Comparison of ENCODE assay signal across 8 mouse cellular contexts in genomic region chr13:99190466-99190865, GRCm38 (mm10). TPM values are rescaled to one million over a fixed set of nuclear protein-coding genes. Genes with fewer than 3 reads are reported as not detected.
DNase-seq lines count a peak whose midpoint lies in the region; ATAC-seq lines count a peak whose summit lies in the region.
"Had no signal": no experiment of that assay in that cellular context is flagged by ENCODE, and none has a peak within 500 bp of the region (broad histone marks: within the 10 kb centered on the region; RNA-seq: fewer than 3 reads in every experiment).

No protein-coding gene starts in this region.

- peak; percentile 23 for DNase-seq in R1 (ENCODE audit: low read depth, low spot score)
- no peak for DNase-seq in embryonic facial prominence, embryonic 10.5 days (ENCODE audit: low spot score)
- peak; percentile 64 for DNase-seq in heart, postnatal 25 days (ENCODE audit: low spot score)
- no peak for DNase-seq in liver, embryonic 13.5 days
- no peak for DNase-seq in embryo, embryonic 11 days
- DNase-seq in right cerebral cortex, postnatal 10 days (ENCODE audit: low spot score in 2 of 2), result no peak

- no peak for ATAC-seq in liver, embryonic 13.5 days (ENCODE audit: low read depth)
- ATAC-seq in activated CD4-positive, CD25-positive, alpha-beta regulatory T cell, adult 4 months, result no peak

- 69% methylated on average over 11 of the region's 11 CpGs for WGBS in embryonic facial prominence, embryonic 10.5 days
- WGBS in liver, embryonic 13.5 days (ENCODE audit: insufficient replicate concordance), result 31% methylated on average over 11 of the region's 11 CpGs

- no peaks in the 10 kb centered on the region for H3K36me3 ChIP-seq in embryonic facial prominence, embryonic 10.5 days (replicated peaks)
- no peaks in the 10 kb centered on the region for H3K36me3 ChIP-seq in liver, embryonic 13.5 days
- H3K36me3 ChIP-seq: hindbrain, embryonic 15.5 days had no signal

- no peak overlapping the region for H3K4me3 ChIP-seq in embryonic facial prominence, embryonic 10.5 days
- H3K4me3 ChIP-seq in liver, embryonic 13.5 days (replicated peaks), result no peak overlapping the region
- H3K4me3 ChIP-seq: hindbrain, embryonic 15.5 days had no signal

- H3K27ac ChIP-seq in embryonic facial prominence, embryonic 10.5 days (replicated peaks), result 0 out of 2 replicates have a peak overlapping the region, but pooled peaks have one; percentile 20
- H3K27ac ChIP-seq in liver, embryonic 13.5 days, result no peak overlapping the region
- H3K27ac ChIP-seq: hindbrain, embryonic 15.5 days had no signal

- peaks cover 7% of the 10 kb centered on the region; the same call in 1 of the 2 replicates for H3K4me1 ChIP-seq in embryonic facial prominence, embryonic 10.5 days
- H3K4me1 ChIP-seq in liver, embryonic 13.5 days (replicated peaks), result no peaks in the 10 kb centered on the region

- peak overlapping the region; percentile 17; the same call in 1 of the 2 replicates for H3K4me2 ChIP-seq in liver, embryonic 13.5 days
- H3K4me2 ChIP-seq: hindbrain, embryonic 15.5 days had no signal

- no peaks in the 10 kb centered on the region for H3K9me3 ChIP-seq in embryonic facial prominence, embryonic 10.5 days
- H3K9me3 ChIP-seq in liver, embryonic 13.5 days (replicated peaks), result no peaks in the 10 kb centered on the region
- H3K9me3 ChIP-seq: hindbrain, embryonic 15.5 days had no signal

- H3K27me3 ChIP-seq in embryonic facial prominence, embryonic 10.5 days (replicated peaks; ENCODE audit: low read depth, poor library complexity, severe bottlenecking), result no peaks in the 10 kb centered on the region
- no peaks in the 10 kb centered on the region for H3K27me3 ChIP-seq in liver, embryonic 13.5 days
- H3K27me3 ChIP-seq: hindbrain, embryonic 15.5 days had no signal

- intact Hi-C loops in heart, postnatal 25 days (cut with DNase I), result loop anchor here (2.0 kb wide), 1 partner anchor 40 kb away; no protein-coding TSS in a partner anchor

- H3K9ac ChIP-seq in liver, embryonic 13.5 days, result no peak overlapping the region
- H3K9ac ChIP-seq: hindbrain, embryonic 15.5 days had no signal

RNA-seq across cellular contexts. Expression of gene Zfp366, which starts 5.8 kb away (rescaled TPM):
- 0.35 and 0.56 TPM in 2 replicates for polyA plus RNA-seq in embryonic facial prominence, embryonic 10.5 days (2016; fragmentation: Nextera tagmentation; extraction: Ambion mirVana)
- 10 to 100 TPM in 1 of 2 experiments, 1 to 10 TPM in 1; 8.9 to 11.6 TPM for total RNA-seq in heart, postnatal 25 days (2021)
- 0.16 and 0.21 TPM in 2 replicates for polyA plus RNA-seq in liver, embryonic 13.5 days (2015; fragmentation: Nextera tagmentation; extraction: Ambion mirVana)
- polyA plus RNA-seq in activated CD4-positive, CD25-positive, alpha-beta regulatory T cell, adult 4 months (2017; shearing (Covaris generic)), result not detected

Comparison
In these comparisons a context has a peak if more than half of its experiments do, and no peak if none do; other contexts are left out.
1. DNase-seq: peak in R1 (single experiment) and heart, postnatal 25 days (single experiment); none in embryonic facial prominence, embryonic 10.5 days (single experiment), liver, embryonic 13.5 days (single experiment), embryo, embryonic 11 days (single experiment) and right cerebral cortex, postnatal 10 days (0 of 2).